In the genomic region with DNA sequence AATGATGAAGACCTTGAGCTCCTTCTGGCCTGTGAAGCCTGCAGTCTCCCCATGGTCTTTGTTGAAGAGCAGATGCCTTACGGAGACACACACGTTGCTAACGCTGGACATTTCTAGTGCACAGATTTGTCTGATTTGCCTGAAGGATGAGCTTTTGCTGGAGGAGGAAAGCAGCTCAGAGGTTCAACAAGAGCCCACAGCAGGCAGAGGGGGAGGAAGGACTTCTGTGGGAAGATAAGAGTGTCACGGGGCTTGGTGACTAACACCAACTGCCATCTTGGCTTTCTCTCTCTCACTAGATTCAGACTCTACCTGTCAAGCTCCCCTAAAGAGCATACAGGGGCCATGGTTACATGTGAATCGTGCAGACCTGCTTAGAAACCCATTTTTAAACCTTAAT, we compare ENCODE assay signal across 29 mouse cellular contexts. TPM values are rescaled to one million over a fixed set of nuclear protein-coding genes. Genes with fewer than 3 reads are reported as not detected.
DNase-seq lines count a peak whose midpoint lies in the region; ATAC-seq and TF ChIP-seq lines count a peak whose summit lies in the region.
"Had no signal": no experiment of that assay in that cellular context is flagged by ENCODE, and none has a peak within 500 bp of the region (broad histone marks: within the 10 kb centered on the region; RNA-seq: fewer than 3 reads in every experiment).

No protein-coding gene starts in this region.

- H3K4me2 ChIP-seq in limb, embryonic 12.5 days = no peak overlapping the region
- H3K4me2 ChIP-seq in forebrain, embryonic 15.5 days (replicated peaks) = no peak overlapping the region
- H3K4me2 ChIP-seq: forebrain, embryonic 13.5 days; heart, embryonic 12.5 days; heart, embryonic 15.5 days; hindbrain, embryonic 13.5 days; intestine, embryonic 15.5 days had no signal

- peak overlapping the region; percentile 77 for H3K27ac ChIP-seq in cerebellum, adult 2 months (ENCODE audit: insufficient read depth, low read length)
- 0 out of 2 replicates have a peak overlapping the region, but pooled peaks have one; percentile 12 for H3K27ac ChIP-seq in limb, embryonic 12.5 days
- H3K27ac ChIP-seq in limb, embryonic 10.5 days = no peak overlapping the region
- H3K27ac ChIP-seq in forebrain, embryonic 15.5 days (replicated peaks) = no peak overlapping the region
- H3K27ac ChIP-seq: forebrain, embryonic 10.5 days; forebrain, embryonic 13.5 days; heart, embryonic 15.5 days; hindbrain, embryonic 10.5 days; hindbrain, embryonic 13.5 days; intestine, embryonic 15.5 days had no signal

- TF ChIP-seq CTCF in cerebellum, adult 2 months (IDR thresholded peaks at IDR 0.05; ENCODE audit: borderline replicate concordance, insufficient read depth, low read depth, low read length) = no peak

- H3K27me3 ChIP-seq in cerebellum, adult 2 months (ENCODE audit: control insufficient read depth, insufficient read depth, low read length) = no peaks in the 10 kb centered on the region
- no peaks in the 10 kb centered on the region; the same call in 1 of the 2 replicates for H3K27me3 ChIP-seq in limb, embryonic 12.5 days
- no peaks in the 10 kb centered on the region for H3K27me3 ChIP-seq in limb, embryonic 10.5 days (ENCODE audit: low read depth, poor library complexity, severe bottlenecking)
- no peaks in the 10 kb centered on the region for H3K27me3 ChIP-seq in forebrain, embryonic 15.5 days
- H3K27me3 ChIP-seq: CH12.LX; forebrain, embryonic 13.5 days; heart, embryonic 12.5 days; heart, embryonic 15.5 days; hindbrain, embryonic 13.5 days; intestine, embryonic 15.5 days; Patski had no signal

- no peak overlapping the region for H3K4me3 ChIP-seq in cerebellum, adult 2 months (replicated peaks; ENCODE audit: insufficient read depth, low read depth, low read length)
- no peak overlapping the region for H3K4me3 ChIP-seq in limb, embryonic 12.5 days (replicated peaks)
- H3K4me3 ChIP-seq in limb, embryonic 10.5 days = no peak overlapping the region
- H3K4me3 ChIP-seq in forebrain, embryonic 15.5 days = no peak overlapping the region
- H3K4me3 ChIP-seq: forebrain, embryonic 10.5 days; forebrain, embryonic 13.5 days; heart, embryonic 12.5 days; heart, embryonic 15.5 days; hindbrain, embryonic 10.5 days; hindbrain, embryonic 13.5 days; intestine, embryonic 15.5 days had no signal

- peaks cover 77% of the 10 kb centered on the region for H3K4me1 ChIP-seq in cerebellum, adult 2 months (ENCODE audit: control insufficient read depth, insufficient read depth, low read length)
- peaks cover 15% of the 10 kb centered on the region for H3K4me1 ChIP-seq in limb, embryonic 12.5 days (replicated peaks)
- H3K4me1 ChIP-seq in limb, embryonic 10.5 days = peaks cover 15% of the 10 kb centered on the region
- peaks cover 23% of the 10 kb centered on the region for H3K4me1 ChIP-seq in forebrain, embryonic 15.5 days

- no peak for DNase-seq in cerebellum, adult 2 months
- no peak for DNase-seq in cerebellum, adult 9-11 months
- DNase-seq in limb, embryonic 10.5 days (ENCODE audit: low spot score) = no peak
- DNase-seq: adrenal gland, adult 2 months; adrenal gland, postnatal 25 days; B cell, adult 2 months; cerebellum, adult 18-20 months; cerebellum, postnatal 10 days; cerebellum, postnatal 36 days; forebrain, postnatal 0 days; gastrocnemius, postnatal 10 days; gastrocnemius, postnatal 36 days; heart, postnatal 10 days; heart, postnatal 36 days; kidney, adult 11 months had no signal

- H3K9ac ChIP-seq in limb, embryonic 12.5 days (replicated peaks) = no peak overlapping the region
- no peak overlapping the region for H3K9ac ChIP-seq in forebrain, embryonic 15.5 days (replicated peaks)
- H3K9ac ChIP-seq: forebrain, embryonic 13.5 days; forebrain, postnatal 0 days; heart, embryonic 12.5 days; heart, embryonic 15.5 days; hindbrain, embryonic 13.5 days; intestine, embryonic 15.5 days had no signal

- no peak for TF ChIP-seq POLR2A in cerebellum, adult 2 months (IDR thresholded peaks at IDR 0.05; ENCODE audit: borderline replicate concordance, insufficient read depth, low read length)

- ATAC-seq in limb, embryonic 12.5 days (ENCODE audit: insufficient number of reproducible peaks, insufficient read depth, low FRiP score, low TSS enrichment, low read depth) = no peak
- 0 out of 2 replicates have a peak, but pooled peaks have one; percentile 29 for ATAC-seq in common myeloid progenitor, adult 5-6 weeks (replicated peaks; ENCODE audit: low read depth, poor library complexity, severe bottlenecking)
- no peak for ATAC-seq in forebrain, embryonic 15.5 days (replicated peaks)
- ATAC-seq: forebrain, embryonic 13.5 days; forebrain, postnatal 0 days; hindbrain, embryonic 16.5 days; intestine, embryonic 15.5 days; Patski had no signal

- H3K9me3 ChIP-seq in limb, embryonic 12.5 days = no peaks in the 10 kb centered on the region
- no peaks in the 10 kb centered on the region for H3K9me3 ChIP-seq in limb, embryonic 10.5 days (replicated peaks)
- H3K9me3 ChIP-seq in forebrain, embryonic 15.5 days = no peaks in the 10 kb centered on the region
- H3K9me3 ChIP-seq: forebrain, embryonic 10.5 days; forebrain, embryonic 13.5 days; heart, embryonic 12.5 days; heart, embryonic 15.5 days; hindbrain, embryonic 10.5 days; hindbrain, embryonic 13.5 days; intestine, embryonic 15.5 days had no signal

- H3K36me3 ChIP-seq in limb, embryonic 12.5 days = no peaks in the 10 kb centered on the region
- H3K36me3 ChIP-seq in limb, embryonic 10.5 days = no peaks in the 10 kb centered on the region
- H3K36me3 ChIP-seq in forebrain, embryonic 15.5 days = no peaks in the 10 kb centered on the region
- H3K36me3 ChIP-seq: forebrain, embryonic 10.5 days; G1E; heart, embryonic 12.5 days; heart, embryonic 15.5 days; hindbrain, embryonic 10.5 days; hindbrain, embryonic 13.5 days; intestine, embryonic 15.5 days had no signal

- WGBS in cerebellum, adult 2 months = 43% methylated on average over 5 of the region's 5 CpGs
- 84% methylated on average over 5 of the region's 5 CpGs for WGBS in limb, embryonic 12.5 days
- 91% methylated on average over 5 of the region's 5 CpGs for WGBS in limb, embryonic 10.5 days
- WGBS in forebrain, embryonic 15.5 days = 90% methylated on average over 5 of the region's 5 CpGs

RNA-seq across cellular contexts. Expression of a gene that starts 37.3 kb away (rescaled TPM):
- 574 and 684 TPM in 2 replicates for polyA plus RNA-seq in cerebellum, adult 2 months (2012; rRNA removed)
- 11.9 and 12.0 TPM in 2 replicates for polyA plus RNA-seq in limb, embryonic 12.5 days (2016; fragmentation: Nextera tagmentation; extraction: Ambion mirVana)
- polyA plus RNA-seq in limb, embryonic 10.5 days (2016; fragmentation: Nextera tagmentation; extraction: Ambion mirVana) = 6.8 and 7.1 TPM in 2 replicates
- 11.7 and 13.8 TPM in 2 replicates for total RNA-seq in common myeloid progenitor, adult 5-6 weeks (2017)
- 41.6 and 46.2 TPM in 2 replicates for polyA plus RNA-seq in forebrain, embryonic 15.5 days (2015; fragmentation: Nextera tagmentation; extraction: Ambion mirVana)
- total RNA-seq: CH12.LX had no signal
- polyA plus RNA-seq: G1E had no signal

Comparison
In these comparisons a context has a peak if more than half of its experiments do, and no peak if none do; other contexts are left out.
1. H3K27ac ChIP-seq: peak in cerebellum, adult 2 months (single experiment) and limb, embryonic 12.5 days (single experiment); none in limb, embryonic 10.5 days (single experiment) and forebrain, embryonic 15.5 days (single experiment).
2. RNA of a gene that starts 37.3 kb away (polyA plus RNA-seq): 574 to 684 TPM in cerebellum, adult 2 months; 41.6 to 46.2 TPM in forebrain, embryonic 15.5 days, 11.9 to 12.0 TPM in limb, embryonic 12.5 days and 6.8 to 7.1 TPM in limb, embryonic 10.5 days; every median in the first group is over 10 times any median in the second.